Mouse (Mus musculus) neural tube, embryonic 14.5 days (tissue): ENCODE results near the gene Thada. TPM values are rescaled to one million over a fixed set of nuclear protein-coding genes. Genes with fewer than 3 reads are reported as not detected.

Experiments used
- ATAC-seq: fragments of 200-750 bp; cut with Nextera tagmentation; 2 replicates; pipeline ENCODE4 v1.8.0; 2017; ENCODE audit warnings: low read depth, mild to moderate bottlenecking, moderate TSS enrichment, moderate library complexity
- H3K27ac ChIP-seq: fragments of 300-500 bp; sonication (generic); 2 replicates; pipeline ENCODE4 v1.5.1; 2014; ENCODE audit warnings: low read depth, mild to moderate bottlenecking, control low read depth, low read length, moderate library complexity, mixed read lengths
- H3K27me3 ChIP-seq: fragments of 300-500 bp; sonication (generic); 2 replicates; pipeline ENCODE4 v1.6.1; 2014; ENCODE audit warnings: low read length; ENCODE audit not compliant: control insufficient read depth, insufficient read depth
- H3K36me3 ChIP-seq: fragments of 300-500 bp; sonication (generic); 2 replicates; pipeline ENCODE4 v1.6.1; 2014; ENCODE audit warnings: low read length, mixed read lengths; ENCODE audit not compliant: control insufficient read depth, insufficient read depth
- H3K4me1 ChIP-seq: fragments of 300-500 bp; sonication (generic); 2 replicates; pipeline ENCODE4 v1.6.1; 2014; ENCODE audit warnings: low read length; ENCODE audit not compliant: control insufficient read depth, insufficient read depth
- H3K4me2 ChIP-seq: fragments of 300-500 bp; sonication (generic); 2 replicates; pipeline ENCODE4 v1.6.1; 2014; ENCODE audit warnings: mild to moderate bottlenecking, low read depth, low read length, control low read depth
- H3K4me3 ChIP-seq: fragments of 300-500 bp; sonication (generic); 2 replicates; pipeline ENCODE4 v1.5.1; 2014; ENCODE audit warnings: low read depth, low read length, control low read depth, mixed read lengths
- H3K9ac ChIP-seq: fragments of 300-500 bp; sonication (generic); replicated peaks from 2 replicates; pipeline ENCODE4 v1.6.1; 2014; ENCODE audit warnings: low read depth, mild to moderate bottlenecking, control low read depth, low read length, mixed read lengths
- H3K9me3 ChIP-seq: fragments of 300-500 bp; sonication (generic); 2 replicates; pipeline ENCODE4 v1.6.1; 2016; ENCODE audit warnings: low read length; ENCODE audit not compliant: control insufficient read depth
- WGBS: fragments of 180-500 bp; shearing (Covaris S2); extraction: QIAGEN DNeasy Blood & Tissue Kit; methylation state at CpG from one replicate; pipeline ENCODE4 v1.1.7; 2014; 5-methylcytosine and 5-hydroxymethylcytosine counted together
- polyA plus RNA-seq: library from polyadenylated mRNA; unstranded; fragments of >200 nt; fragmentation: Nextera tagmentation; extraction: Ambion mirVana; gene quantifications from 2 replicates; pipeline ENCODE4 v1.2.1, GENCODE M21; 2014

The Thada gene
- polyA plus RNA-seq, 1 experiment from 2014 or later: 12.8 TPM

DNA sequence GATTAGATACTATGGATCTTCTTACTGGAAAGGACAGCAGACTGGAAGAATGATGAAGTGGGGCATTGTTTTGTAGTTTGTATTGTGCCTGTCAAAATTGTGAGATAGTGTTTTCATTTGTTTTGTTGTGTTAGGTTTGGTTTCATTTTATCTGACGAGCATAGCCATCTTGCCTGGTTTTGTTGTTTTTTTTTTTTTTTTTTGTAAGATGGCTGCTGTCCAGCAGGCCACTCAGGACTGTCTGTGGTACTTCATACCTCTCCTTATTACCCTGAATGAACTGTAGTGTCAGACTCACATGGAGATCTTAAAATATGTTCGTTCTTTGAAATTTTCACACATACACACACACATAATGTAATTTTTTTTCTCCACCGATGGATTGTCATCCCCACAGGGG is 36.3 kb upstream of the Thada start:
- ATAC-seq: no peak
- Histone ChIP-seq H3K27ac (no peak overlapping the region), H3K4me2 (no peak overlapping the region), H3K36me3 (no peaks in the 10 kb centered on the region), H3K27me3 (no peaks in the 10 kb centered on the region), H3K4me3 (no peak overlapping the region), H3K9me3 (no peaks in the 10 kb centered on the region), H3K9ac (no peak overlapping the region), H3K4me1 (no peaks in the 10 kb centered on the region)
- 82% methylated on average over 3 of the region's 3 CpGs for WGBS

DNA sequence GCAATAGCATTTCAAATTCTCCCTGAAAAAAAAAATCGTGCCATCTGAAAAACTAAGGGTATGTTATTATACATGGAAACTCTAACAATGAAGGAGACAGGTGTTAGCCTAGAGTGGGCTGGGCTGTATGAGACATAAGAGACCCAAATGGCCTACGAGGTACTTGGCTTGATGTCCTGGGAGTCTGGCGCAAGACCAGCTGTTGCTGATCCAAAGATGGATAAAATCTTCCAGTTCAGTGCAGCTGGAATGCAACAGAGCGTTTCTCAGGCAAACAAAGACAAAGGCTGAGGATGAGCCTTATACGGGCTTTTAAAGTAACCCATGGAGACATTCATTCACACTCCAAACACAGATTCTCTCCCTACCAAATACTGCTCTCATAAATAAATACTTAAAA is 32.6 kb upstream of the Thada start:
- WGBS: 29% methylated on average over 5 of the region's 5 CpGs
- Histone ChIP-seq H3K27me3 (no peaks in the 10 kb centered on the region), H3K9me3 (no peaks in the 10 kb centered on the region)

DNA sequence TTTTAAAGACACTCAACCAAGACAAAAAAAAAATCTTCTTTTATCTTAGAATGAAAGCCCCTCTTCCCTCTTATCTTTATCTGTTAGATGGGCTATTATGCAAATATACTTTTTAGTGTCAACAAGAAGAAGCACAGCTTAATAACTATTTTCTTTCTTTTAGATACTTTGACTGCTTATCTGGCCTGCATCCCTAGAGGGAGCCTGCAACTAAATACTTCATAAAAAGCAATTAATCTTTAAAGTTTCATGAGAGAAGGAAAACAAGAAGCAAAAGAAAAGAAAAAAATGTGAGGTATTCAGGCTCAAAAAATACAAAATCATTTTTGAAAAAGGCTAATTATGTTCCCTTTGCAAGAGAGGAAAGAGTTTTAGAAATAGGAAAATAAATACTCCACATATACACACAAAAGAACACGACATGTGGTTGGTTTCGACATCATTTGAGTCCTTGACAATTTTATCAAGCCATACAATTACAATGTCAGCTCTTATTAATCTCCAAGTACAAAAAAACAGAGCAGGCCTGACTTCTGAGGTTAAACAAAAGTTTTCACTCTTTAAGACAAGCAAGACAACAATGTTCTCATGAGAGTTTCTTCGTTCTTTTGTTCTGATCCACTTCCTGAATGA is 32.1 kb upstream of the Thada start:
- 87% methylated on average over 3 of the region's 3 CpGs for WGBS
- H3K27ac ChIP-seq: no peak overlapping the region
- no peaks in the 10 kb centered on the region for H3K36me3 ChIP-seq
- no peaks in the 10 kb centered on the region for H3K9me3 ChIP-seq
- H3K4me3 ChIP-seq: no peak overlapping the region
- H3K4me2 ChIP-seq: no peak overlapping the region
- no peak for ATAC-seq
- no peaks in the 10 kb centered on the region for H3K4me1 ChIP-seq
- no peaks in the 10 kb centered on the region for H3K27me3 ChIP-seq
- H3K9ac ChIP-seq: no peak overlapping the region

More for the DNA sequence above, 32.6 kb upstream of the Thada start:
- Histone ChIP-seq H3K9ac (no peak overlapping the region), H3K27ac (no peak overlapping the region), H3K4me3 (no peak overlapping the region), H3K36me3 (no peaks in the 10 kb centered on the region), H3K4me1 (no peaks in the 10 kb centered on the region), H3K4me2 (no peak overlapping the region)
- no peak for ATAC-seq

DNA sequence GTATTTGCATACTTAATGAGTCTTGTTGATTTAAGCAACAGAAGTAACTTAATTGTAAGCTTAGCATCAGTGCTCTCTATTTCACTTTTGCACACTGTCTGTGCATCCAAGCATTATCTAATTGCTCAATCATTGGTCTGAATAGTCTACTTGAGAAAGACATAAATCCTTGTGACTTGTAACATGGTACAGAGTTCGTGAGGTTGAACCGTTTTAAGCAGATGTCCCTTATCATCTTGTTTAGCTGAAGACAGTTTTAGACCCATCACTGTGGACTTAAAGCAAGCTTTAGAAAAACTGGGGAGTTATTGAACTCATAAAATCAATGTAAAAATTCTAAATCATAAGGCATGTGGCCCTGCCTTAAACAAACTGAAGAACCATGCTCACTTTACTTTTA is 31.6 kb upstream of the Thada start:
- no peak overlapping the region for H3K27ac ChIP-seq
- no peak for ATAC-seq
- no peak overlapping the region for H3K4me2 ChIP-seq
- H3K4me1 ChIP-seq: no peaks in the 10 kb centered on the region
- H3K27me3 ChIP-seq: no peaks in the 10 kb centered on the region
- H3K9me3 ChIP-seq: no peaks in the 10 kb centered on the region
- WGBS: 19% methylated on average over 2 of the region's 2 CpGs
- no peak overlapping the region for H3K4me3 ChIP-seq
- H3K9ac ChIP-seq: no peak overlapping the region
- H3K36me3 ChIP-seq: no peaks in the 10 kb centered on the region

DNA sequence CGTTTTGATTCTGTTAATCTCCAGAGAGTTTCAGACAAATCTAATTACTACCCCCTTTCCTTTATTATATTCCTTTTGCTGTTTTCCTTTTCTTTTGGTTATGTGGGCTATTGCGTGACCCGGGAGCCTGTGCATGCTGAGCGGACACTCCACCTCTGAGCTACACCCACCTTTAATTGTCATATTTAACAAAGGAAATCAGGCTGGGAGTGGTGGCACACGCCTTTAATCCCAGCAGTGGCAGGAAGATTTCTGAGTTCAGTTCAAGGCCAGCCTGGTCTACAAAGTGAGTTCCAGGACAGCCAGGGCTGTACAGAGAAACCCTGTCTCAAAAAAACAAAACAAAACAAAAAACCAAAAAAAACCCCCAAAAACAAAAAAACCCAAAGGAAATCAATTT is 31.0 kb upstream of the Thada start:
- no peak overlapping the region for H3K4me3 ChIP-seq
- H3K36me3 ChIP-seq: no peaks in the 10 kb centered on the region
- H3K27me3 ChIP-seq: no peaks in the 10 kb centered on the region
- ATAC-seq: no peak
- WGBS: 81% methylated on average over 5 of the region's 5 CpGs
- H3K4me1 ChIP-seq: no peaks in the 10 kb centered on the region
- H3K9ac ChIP-seq: no peak overlapping the region
- no peak overlapping the region for H3K4me2 ChIP-seq
- H3K27ac ChIP-seq: no peak overlapping the region
- no peaks in the 10 kb centered on the region for H3K9me3 ChIP-seq

DNA sequence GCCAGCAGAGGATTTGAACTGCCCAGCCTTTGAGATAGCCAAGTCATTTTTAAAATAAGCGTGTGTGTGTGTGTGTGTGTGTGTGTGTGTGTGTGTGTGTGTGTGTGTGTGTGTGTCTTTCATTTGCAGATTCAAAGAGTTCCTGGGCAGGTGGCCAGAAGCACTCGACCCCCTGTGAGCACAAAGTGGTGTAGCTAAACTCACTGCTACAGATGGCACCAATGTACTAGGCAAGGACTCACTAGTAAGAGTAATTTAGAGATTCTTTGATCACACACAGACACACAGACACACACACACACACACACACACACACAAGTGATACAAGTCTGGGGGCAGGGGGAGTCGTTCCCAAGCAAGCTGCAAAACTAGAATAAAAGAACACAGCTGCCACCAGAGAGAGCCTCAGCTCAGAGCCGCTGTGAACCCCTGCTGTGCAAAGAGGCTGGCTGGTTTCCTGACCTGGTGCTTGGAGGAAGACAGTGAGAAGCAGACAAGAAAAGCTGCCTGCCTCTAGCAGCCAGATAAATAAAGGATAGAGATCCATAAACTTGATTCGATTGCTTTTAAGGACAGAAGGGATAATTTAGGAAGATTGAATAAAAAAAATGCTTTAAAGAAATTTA is 26.4 kb upstream of the Thada start:
- no peaks in the 10 kb centered on the region for H3K27me3 ChIP-seq
- no peak for ATAC-seq
- WGBS: 23% methylated on average over 5 of the region's 5 CpGs
- H3K36me3 ChIP-seq: no peaks in the 10 kb centered on the region
- H3K9me3 ChIP-seq: no peaks in the 10 kb centered on the region
- H3K4me1 ChIP-seq: no peaks in the 10 kb centered on the region
- H3K9ac ChIP-seq: no peak overlapping the region
- no peak overlapping the region for H3K4me3 ChIP-seq
- H3K4me2 ChIP-seq: no peak overlapping the region
- H3K27ac ChIP-seq: no peak overlapping the region

DNA sequence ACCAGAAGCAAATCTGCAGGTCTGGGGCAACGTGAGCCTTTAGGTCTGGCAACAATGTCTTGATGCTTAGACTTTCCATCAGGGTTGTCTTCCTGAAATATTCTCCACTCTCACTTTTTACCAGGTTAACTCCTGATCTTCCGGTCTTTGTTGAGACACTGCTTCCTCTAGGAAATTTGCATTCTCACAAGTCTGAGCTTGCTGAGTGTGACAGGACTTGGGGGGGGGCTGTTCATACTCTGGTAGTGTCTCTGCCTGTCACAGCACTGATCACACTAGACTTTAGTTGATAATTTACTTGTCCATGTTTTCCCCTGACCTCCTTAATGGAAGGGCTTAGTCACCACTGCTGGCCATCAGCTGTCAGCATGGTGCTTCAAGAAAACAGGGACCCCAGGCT is 21.4 kb upstream of the Thada start:
- Histone ChIP-seq H3K4me3 (no peak overlapping the region), H3K9me3 (no peaks in the 10 kb centered on the region), H3K4me1 (no peaks in the 10 kb centered on the region), H3K9ac (no peak overlapping the region), H3K27ac (no peak overlapping the region), H3K27me3 (no peaks in the 10 kb centered on the region), H3K4me2 (no peak overlapping the region), H3K36me3 (no peaks in the 10 kb centered on the region)
- WGBS: 97% methylated on average over 2 of the region's 2 CpGs
- ATAC-seq: no peak

DNA sequence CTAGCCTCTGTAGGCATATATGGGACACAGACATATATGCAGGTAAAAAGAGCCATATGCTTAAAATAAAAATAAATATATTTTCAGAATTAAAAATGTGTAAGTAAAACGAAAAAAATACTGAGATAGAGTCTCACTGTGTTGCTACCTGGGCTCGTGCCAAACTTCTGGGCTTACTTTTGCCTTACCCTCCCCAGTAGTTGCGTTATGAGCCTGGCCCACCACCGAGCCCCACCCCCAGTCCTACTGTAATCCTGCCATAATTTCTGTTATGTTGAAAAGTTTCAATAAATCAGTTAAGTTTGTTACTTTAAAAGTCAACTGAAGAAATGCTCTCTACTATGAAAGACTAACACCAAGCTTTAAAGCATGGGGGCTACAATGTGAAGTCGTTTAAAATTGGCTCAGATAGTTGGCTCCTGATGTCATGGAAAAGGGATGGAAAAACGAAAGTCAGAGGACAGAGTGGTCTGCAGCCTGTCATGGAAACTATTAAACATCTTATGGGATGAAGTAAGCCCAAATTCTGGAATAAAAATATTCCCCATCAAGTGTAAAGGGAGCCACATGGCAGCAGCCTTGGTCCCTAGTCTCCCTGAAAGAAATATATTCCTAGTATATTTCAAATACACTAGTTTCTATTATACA is 17.8 kb upstream of the Thada start:
- H3K36me3 ChIP-seq: no peaks in the 10 kb centered on the region
- H3K9me3 ChIP-seq: no peaks in the 10 kb centered on the region
- WGBS: 82% methylated on average over 6 of the region's 6 CpGs
- no peak overlapping the region for H3K9ac ChIP-seq
- H3K4me1 ChIP-seq: no peaks in the 10 kb centered on the region
- H3K4me3 ChIP-seq: no peak overlapping the region
- no peaks in the 10 kb centered on the region for H3K27me3 ChIP-seq
- no peak overlapping the region for H3K27ac ChIP-seq
- ATAC-seq: no peak
- no peak overlapping the region for H3K4me2 ChIP-seq

DNA sequence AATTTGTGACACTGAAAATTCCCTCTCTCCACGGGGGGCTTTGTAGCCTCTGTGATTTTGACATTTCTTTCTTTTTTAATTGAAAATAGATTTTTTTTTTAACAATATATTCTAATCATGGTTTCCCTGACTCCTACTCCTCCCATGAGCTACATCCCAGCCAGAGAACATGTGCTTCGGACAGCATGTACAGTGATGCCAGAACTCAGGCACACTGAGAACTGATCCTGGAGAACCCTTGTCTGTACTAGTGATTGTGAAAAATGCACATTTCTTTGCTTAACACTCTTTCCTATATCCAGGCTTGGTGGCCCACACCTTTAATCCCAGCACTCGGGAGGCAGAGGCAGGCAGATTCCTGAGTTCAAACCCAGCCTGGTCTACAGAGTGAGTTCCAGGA is 16.8 kb upstream of the Thada start:
- 92% methylated on average over 3 of the region's 3 CpGs for WGBS
- no peak overlapping the region for H3K4me3 ChIP-seq
- H3K4me1 ChIP-seq: no peaks in the 10 kb centered on the region
- no peaks in the 10 kb centered on the region for H3K9me3 ChIP-seq
- no peak overlapping the region for H3K4me2 ChIP-seq
- no peak overlapping the region for H3K9ac ChIP-seq
- no peak overlapping the region for H3K27ac ChIP-seq
- ATAC-seq: no peak
- no peaks in the 10 kb centered on the region for H3K36me3 ChIP-seq
- H3K27me3 ChIP-seq: no peaks in the 10 kb centered on the region
